Mouse (Mus musculus) heart, adult 2 months (tissue): ENCODE data around the gene Nckap5.

Experiments
- CTCF ChIP-seq: fragments of 200-600 bp; IDR thresholded peaks from 2 replicates; pipeline ENCODE4 v1.8.1; 2022; ENCODE audit warnings: antibody characterized with exemption, mild to moderate bottlenecking, moderate library complexity
- POLR2A ChIP-seq: fragments of 200-500 bp; IDR thresholded peaks from 2 replicates; pipeline ENCODE4 v1.6.1; 2011; ENCODE audit warnings: mild to moderate bottlenecking, low read depth, low read length, control low read depth; ENCODE audit not compliant: insufficient read depth

- TF ChIP-seq CTCF (no peak), POLR2A (no peak)
These were observed 8.4 kb downstream of the Nckap5 start for GRCm38 (mm10) chr1:126822246-126822645.
